Mouse (Mus musculus): ENCODE results near the gene Scamp1.

Scamp1 gene

GRCm38 (mm10) chr13:94268201-94268600 lies 17.5 kb downstream of the Scamp1 start:
- DNase-seq = no peak

GRCm38 (mm10) chr13:94267190-94267589 lies 18.5 kb downstream of the Scamp1 start:
- no peak for DNase-seq

- no peak for DNase-seq
Measured at GRCm38 (mm10) chr13:94266530-94266929, 19.1 kb downstream of the Scamp1 start.

GRCm38 (mm10) chr13:94265291-94265690 lies 20.4 kb downstream of the Scamp1 start:
- no peak for DNase-seq

GRCm38 (mm10) chr13:94263943-94264342 lies 21.7 kb downstream of the Scamp1 start:
- peak; percentile 46 for DNase-seq

GRCm38 (mm10) chr13:94262551-94262950 lies 23.1 kb downstream of the Scamp1 start:
- DNase-seq = no peak

GRCm38 (mm10) chr13:94261624-94262023 lies 24.0 kb downstream of the Scamp1 start:
- no peak for DNase-seq

GRCm38 (mm10) chr13:94260961-94261360 lies 24.7 kb downstream of the Scamp1 start:
- no peak for DNase-seq

GRCm38 (mm10) chr13:94259210-94259609 lies 26.4 kb downstream of the Scamp1 start:
- no peak for DNase-seq

GRCm38 (mm10) chr13:94258530-94258929 lies 27.1 kb downstream of the Scamp1 start:
- no peak for DNase-seq

- no peak for DNase-seq
Measured at GRCm38 (mm10) chr13:94257711-94258110, 27.9 kb downstream of the Scamp1 start.

GRCm38 (mm10) chr13:94255176-94255575 lies 30.5 kb downstream of the Scamp1 start:
- peak; percentile 28 for DNase-seq

GRCm38 (mm10) chr13:94254286-94254685 lies 31.4 kb downstream of the Scamp1 start:
- no peak for DNase-seq

- DNase-seq = no peak
Measured at GRCm38 (mm10) chr13:94253052-94253451, 32.6 kb downstream of the Scamp1 start.

GRCm38 (mm10) chr13:94250761-94251160 lies 34.9 kb downstream of the Scamp1 start:
- DNase-seq = no peak

- no peak for DNase-seq
Measured at GRCm38 (mm10) chr13:94250188-94250587, 35.5 kb downstream of the Scamp1 start.

GRCm38 (mm10) chr13:94242897-94243296 lies 42.8 kb downstream of the Scamp1 start:
- no peak for DNase-seq

GRCm38 (mm10) chr13:94241892-94242524 lies 43.6 kb downstream of the Scamp1 start:
- no peak for DNase-seq

- no peak for DNase-seq
Measured at GRCm38 (mm10) chr13:94240873-94241272, 44.8 kb downstream of the Scamp1 start.

GRCm38 (mm10) chr13:94240111-94240510 lies 45.5 kb downstream of the Scamp1 start:
- peak; percentile 32 for DNase-seq

GRCm38 (mm10) chr13:94239488-94239887 lies 46.2 kb downstream of the Scamp1 start:
- no peak for DNase-seq

- no peak for DNase-seq
Measured at GRCm38 (mm10) chr13:94231871-94232270, 53.8 kb downstream of the Scamp1 start.

- no peak for DNase-seq
Measured at GRCm38 (mm10) chr13:94224717-94225705, 60.6 kb downstream of the Scamp1 start.

GRCm38 (mm10) chr13:94223609-94224008 lies 62.0 kb downstream of the Scamp1 start:
- no peak for DNase-seq
